Mouse (Mus musculus) E14TG2a.4 (cell line): ENCODE measurements around the gene Nt5c2.

Source experiments
- CTCF ChIP-seq: conservative IDR thresholded peaks from 2 replicates; pipeline ENCODE4 v1.5.1; 2014; ENCODE audit warnings: low read length
- NANOG ChIP-seq: IDR thresholded peaks from 2 replicates; pipeline ENCODE4 v1.6.1; 2014; ENCODE audit warnings: borderline replicate concordance, low read length, mixed read lengths

GRCm38 (mm10) chr19:46962171-46962772, 52.7 kb downstream of the Nt5c2 start:
- TF ChIP-seq CTCF (no peak), NANOG (no peak)
